Mouse (Mus musculus) erythroblast, embryonic 14.5 days (primary cell): Measurements from ENCODE around the gene Mast2. TPM values are rescaled to one million over a fixed set of nuclear protein-coding genes. Genes with fewer than 3 reads are reported as not detected.

Experiments
- H3K27me3 ChIP-seq: 2 replicates; pipeline ENCODE4 v1.6.1; 2012; ENCODE audit warnings: inconsistent platforms; ENCODE audit not compliant: control insufficient read depth
- H3K36me3 ChIP-seq: 2 replicates; pipeline ENCODE4 v1.6.1; 2012; ENCODE audit warnings: mild to moderate bottlenecking, inconsistent platforms; ENCODE audit not compliant: control insufficient read depth
- H3K4me1 ChIP-seq: 2 replicates; pipeline ENCODE4 v1.6.1; 2012; ENCODE audit warnings: inconsistent platforms; ENCODE audit not compliant: control insufficient read depth
- H3K4me3 ChIP-seq: replicated peaks from 2 replicates; pipeline ENCODE3; 2012; ENCODE audit warnings: moderate library complexity, mild to moderate bottlenecking, inconsistent platforms
- H3K9me3 ChIP-seq: 2 replicates; pipeline ENCODE4 v1.6.1; 2012; ENCODE audit warnings: low read length, inconsistent platforms, mixed read lengths; ENCODE audit not compliant: control insufficient read depth
- GATA1 ChIP-seq: IDR thresholded peaks from 2 replicates; pipeline ENCODE4 v1.6.1; 2012; ENCODE audit warnings: low read length, inconsistent platforms, mixed read lengths
- TAL1 ChIP-seq: IDR thresholded peaks from 3 replicates; pipeline ENCODE4 v1.6.1; 2012; ENCODE audit warnings: low read length, inconsistent platforms, mixed read lengths
- polyA plus RNA-seq: library from polyadenylated mRNA; stranded (reverse); fragments of >175 nt; gene quantifications from 2 replicates; pipeline ENCODE4 v1.2.3, GENCODE M21; 2012

The Mast2 gene
- polyA plus RNA-seq, 1 experiment, result 12.0 TPM

DNA sequence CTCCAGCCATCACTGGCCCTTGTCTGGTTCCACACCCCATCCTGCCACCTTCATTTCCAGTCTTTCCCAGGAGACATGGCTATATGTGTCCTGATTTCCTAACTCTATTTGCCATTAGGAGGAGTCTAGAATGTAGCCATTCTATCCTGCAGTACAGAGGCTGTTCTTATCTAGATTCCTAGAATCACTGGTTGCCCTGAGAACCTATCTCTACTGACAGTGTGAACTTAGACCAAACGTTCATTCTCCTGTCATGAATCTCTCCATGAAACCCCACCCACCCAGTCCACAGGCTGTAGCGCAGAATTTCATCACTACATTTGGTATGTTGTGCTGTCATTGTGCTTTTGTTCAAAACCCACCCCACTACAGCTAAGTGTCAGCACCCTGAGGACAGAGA is 17.3 kb upstream of the Mast2 start:
- TF ChIP-seq GATA1, result no peak
- no peak for TF ChIP-seq TAL1

DNA sequence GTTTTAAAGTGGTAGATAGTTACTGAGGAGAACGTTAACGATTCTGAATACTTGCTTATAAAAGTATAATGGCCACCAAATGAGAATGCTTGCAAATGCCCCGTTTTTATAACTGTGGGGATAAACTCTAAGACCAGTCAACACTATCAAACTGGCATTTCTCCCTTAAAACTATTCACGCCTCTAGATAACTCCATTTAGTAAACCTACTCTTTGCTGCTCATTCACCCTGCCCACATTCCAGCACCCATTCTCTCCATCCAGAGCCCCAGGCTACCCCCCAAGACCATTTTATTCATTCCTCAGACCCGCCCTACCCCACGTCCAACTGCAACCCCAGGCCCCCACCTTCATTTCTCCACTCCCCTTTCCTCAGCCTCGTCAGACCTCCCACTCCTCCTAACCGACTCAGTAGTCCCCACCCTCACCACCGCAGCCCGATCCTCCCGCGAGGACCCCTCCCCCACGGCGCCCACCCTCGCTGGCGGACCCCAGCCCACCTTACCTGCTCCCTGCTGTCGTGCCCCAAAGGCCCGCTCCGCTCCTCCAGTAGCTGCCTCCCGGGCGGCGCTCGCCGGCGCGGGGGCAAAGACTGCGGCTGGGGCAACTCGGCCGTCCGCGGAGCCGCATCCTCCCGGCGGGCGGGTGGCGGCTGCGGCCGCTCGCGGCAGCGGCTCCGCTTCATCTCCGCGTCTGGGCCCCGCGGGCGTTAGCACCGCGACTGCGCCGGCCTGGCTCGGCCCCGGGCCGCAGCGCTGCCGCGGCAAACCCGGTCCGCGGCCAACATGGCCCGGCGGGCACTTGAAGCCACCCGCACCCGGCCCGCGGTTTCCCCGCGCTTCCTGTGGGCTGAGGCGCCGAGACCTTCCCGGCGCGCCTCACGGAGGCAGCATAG is 505 bp downstream of the Mast2 start:
- Histone ChIP-seq H3K9me3 (no peaks in the 10 kb centered on the region), H3K4me3 (peak overlapping the region; percentile 94), H3K4me1 (peaks cover 37% of the 10 kb centered on the region), H3K27me3 (no peaks in the 10 kb centered on the region), H3K36me3 (no peaks in the 10 kb centered on the region)
- no peak for TF ChIP-seq TAL1
- TF ChIP-seq GATA1, result no peak

More for the DNA sequence above, 17.3 kb upstream of the Mast2 start:
- Histone ChIP-seq H3K9me3 (no peaks in the 10 kb centered on the region), H3K36me3 (no peaks in the 10 kb centered on the region), H3K4me3 (no peak overlapping the region), H3K27me3 (no peaks in the 10 kb centered on the region), H3K4me1 (peaks cover 15% of the 10 kb centered on the region)

DNA sequence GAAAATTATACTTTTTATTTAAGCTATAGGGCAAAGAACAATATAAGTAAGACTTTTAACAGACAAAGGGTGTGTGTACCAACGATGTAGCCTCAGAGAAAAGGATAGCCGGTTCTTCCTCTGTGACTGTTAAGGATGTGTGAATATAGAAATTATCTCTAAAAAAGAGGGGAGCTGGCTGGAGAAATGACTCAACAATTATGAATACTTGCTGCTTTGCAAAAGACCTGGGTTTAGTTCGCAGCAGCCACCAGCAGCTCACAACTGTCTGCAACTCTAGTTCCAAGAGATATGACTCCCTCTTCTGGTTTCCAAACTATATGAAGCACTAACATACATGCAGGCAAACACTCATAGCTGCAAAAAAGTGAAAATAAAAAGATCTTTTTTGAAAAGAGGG is 2.0 kb downstream of the Mast2 start:
- Histone ChIP-seq H3K27me3 (no peaks in the 10 kb centered on the region), H3K4me3 (peak overlapping the region; percentile 94)

DNA sequence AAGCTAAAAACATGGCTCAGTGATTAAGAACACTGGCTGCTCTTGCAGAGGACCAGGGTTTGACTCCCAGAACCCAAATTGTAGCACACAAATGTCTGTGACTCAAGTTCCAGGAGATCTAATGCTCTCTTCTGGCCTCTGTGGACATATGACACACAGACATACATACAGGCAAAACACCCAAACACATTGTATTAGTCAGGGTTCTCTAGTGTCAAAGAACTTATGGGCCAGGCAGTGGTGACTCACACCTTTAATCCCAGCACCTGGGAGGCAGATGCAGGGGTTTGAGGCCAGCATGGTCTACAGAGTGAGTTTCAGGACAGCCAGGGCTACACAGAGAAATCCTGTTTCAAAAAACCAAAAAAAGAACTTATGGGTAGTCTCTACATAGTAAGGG is 12.4 kb downstream of the Mast2 start:
- Histone ChIP-seq H3K27me3 (no peaks in the 10 kb centered on the region), H3K9me3 (no peaks in the 10 kb centered on the region), H3K4me3 (no peak overlapping the region), H3K4me1 (peaks cover 7% of the 10 kb centered on the region), H3K36me3 (peaks cover 9% of the 10 kb centered on the region)
- TF ChIP-seq GATA1, result no peak
- TF ChIP-seq TAL1, result no peak

More for the DNA sequence above, 2.0 kb downstream of the Mast2 start:
- peaks cover 37% of the 10 kb centered on the region for H3K4me1 ChIP-seq
- TF ChIP-seq GATA1 (no peak), TAL1 (no peak)
- no peaks in the 10 kb centered on the region for H3K36me3 ChIP-seq
- H3K9me3 ChIP-seq, result no peaks in the 10 kb centered on the region

DNA sequence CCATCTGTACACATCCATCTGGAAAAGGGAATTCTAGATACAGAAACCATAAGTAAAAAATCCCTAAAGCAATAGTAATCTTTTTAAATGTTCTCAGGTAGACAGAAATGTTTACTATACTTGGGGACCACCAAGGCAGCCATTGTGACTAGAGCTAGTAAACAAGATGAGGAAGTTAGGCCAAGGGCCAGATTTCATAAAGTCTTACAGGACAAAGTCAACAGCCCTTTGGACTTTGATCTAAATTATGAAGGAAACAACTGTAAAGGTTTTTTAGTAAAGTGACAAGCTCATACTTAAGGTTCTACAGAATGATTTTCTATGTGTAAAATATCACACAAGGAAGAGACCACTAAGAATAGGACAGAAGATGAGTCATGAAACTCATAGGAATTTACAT is 14.0 kb downstream of the Mast2 start:
- H3K36me3 ChIP-seq, result peaks cover 9% of the 10 kb centered on the region
- no peak for TF ChIP-seq GATA1
- no peak for TF ChIP-seq TAL1
- H3K4me3 ChIP-seq, result no peak overlapping the region
- peaks cover 7% of the 10 kb centered on the region for H3K4me1 ChIP-seq
- H3K9me3 ChIP-seq, result no peaks in the 10 kb centered on the region
- no peaks in the 10 kb centered on the region for H3K27me3 ChIP-seq

DNA sequence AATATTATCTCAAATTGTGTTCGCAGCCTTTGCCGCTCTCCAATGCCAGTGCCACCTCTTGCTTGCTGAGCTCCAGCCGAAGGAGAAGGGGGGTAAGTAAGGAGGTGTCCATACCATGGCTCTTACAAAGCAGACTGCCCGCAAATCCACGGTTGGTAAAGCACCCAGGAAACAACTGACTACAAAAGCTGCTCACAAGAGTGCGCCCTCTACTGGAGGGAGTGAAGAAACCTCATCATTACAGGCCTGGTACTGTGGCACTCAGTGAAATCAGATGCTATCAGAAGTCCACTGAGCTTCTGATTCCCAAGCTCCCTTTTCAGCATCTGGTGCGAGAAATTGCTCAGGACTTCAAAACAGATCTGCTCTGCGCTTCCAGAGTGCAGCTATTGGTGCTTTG is 15.3 kb downstream of the Mast2 start:
- TF ChIP-seq GATA1, result no peak
- no peak for TF ChIP-seq TAL1
- peaks cover 12% of the 10 kb centered on the region for H3K4me1 ChIP-seq
- H3K27me3 ChIP-seq, result no peaks in the 10 kb centered on the region
- H3K9me3 ChIP-seq, result no peaks in the 10 kb centered on the region
- H3K36me3 ChIP-seq, result peaks cover 7% of the 10 kb centered on the region
- H3K4me3 ChIP-seq, result no peak overlapping the region

DNA sequence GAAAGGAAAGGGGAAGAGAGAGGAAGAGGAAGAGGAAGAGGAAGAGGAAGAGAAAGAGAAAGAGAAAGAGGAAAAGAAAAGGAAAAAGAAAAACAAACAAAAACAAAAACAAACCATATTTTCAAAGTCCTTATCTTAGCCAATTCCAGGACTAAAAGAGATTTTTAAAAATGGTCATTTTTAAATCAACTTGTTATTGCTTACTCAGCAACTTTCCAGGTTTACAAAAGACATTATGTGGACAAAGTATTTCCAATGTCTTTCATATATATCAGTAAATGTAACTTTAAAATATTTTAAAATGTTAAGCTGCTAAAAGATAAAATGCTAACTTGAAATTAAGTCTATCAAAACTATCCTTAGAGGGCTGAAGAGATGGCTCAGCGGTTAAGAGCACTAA is 24.6 kb downstream of the Mast2 start:
- peaks cover 2% of the 10 kb centered on the region; the same call in 1 of the 2 replicates for H3K36me3 ChIP-seq
- H3K4me3 ChIP-seq, result no peak overlapping the region
- TF ChIP-seq TAL1, result no peak
- TF ChIP-seq GATA1, result no peak
- peaks cover 8% of the 10 kb centered on the region for H3K4me1 ChIP-seq
- H3K9me3 ChIP-seq, result no peaks in the 10 kb centered on the region
- H3K27me3 ChIP-seq, result no peaks in the 10 kb centered on the region

DNA sequence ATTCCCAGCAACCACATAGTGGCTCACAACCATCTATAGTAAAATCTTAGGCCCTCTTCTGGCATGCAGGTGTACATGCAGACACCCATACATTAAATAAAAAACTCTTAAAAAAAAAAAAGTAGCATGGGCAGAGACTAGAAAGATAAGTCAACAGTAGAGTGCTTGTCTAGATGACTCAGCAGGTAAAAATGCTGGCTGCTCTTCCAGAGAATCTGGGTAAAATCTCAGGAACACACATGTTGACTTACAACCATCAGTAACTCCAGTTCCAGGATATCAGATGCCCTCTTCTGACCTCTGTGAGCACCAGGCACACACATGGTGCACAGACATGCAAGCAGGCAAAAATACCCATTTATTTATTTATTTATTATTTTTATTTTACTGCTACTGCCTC is 25.4 kb downstream of the Mast2 start:
- Histone ChIP-seq H3K36me3 (peaks cover 3% of the 10 kb centered on the region), H3K9me3 (no peaks in the 10 kb centered on the region), H3K27me3 (no peaks in the 10 kb centered on the region), H3K4me3 (no peak overlapping the region), H3K4me1 (peaks cover 3% of the 10 kb centered on the region; the same call in 1 of the 2 replicates)
- TF ChIP-seq GATA1 (no peak), TAL1 (no peak)

DNA sequence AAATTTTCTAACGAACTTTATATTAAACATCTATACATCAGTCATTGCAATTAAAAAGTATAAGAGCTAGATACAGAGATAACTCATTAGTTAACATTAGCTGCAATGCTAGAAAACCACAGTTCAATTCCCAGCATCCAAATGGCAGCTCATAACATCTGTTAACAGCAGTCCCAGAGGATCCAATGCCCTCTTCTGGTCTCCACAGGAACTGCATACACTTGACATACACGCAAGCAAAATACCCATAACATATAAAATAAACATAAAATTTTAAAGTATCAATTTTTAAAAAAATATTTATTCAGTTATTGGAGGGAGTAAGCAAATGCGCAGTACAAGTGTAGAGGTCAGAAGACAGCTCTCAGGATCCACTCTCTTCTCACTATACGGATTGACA is 28.4 kb downstream of the Mast2 start:
- H3K36me3 ChIP-seq, result peaks cover 7% of the 10 kb centered on the region
- H3K4me3 ChIP-seq, result no peak overlapping the region
- H3K9me3 ChIP-seq, result no peaks in the 10 kb centered on the region
- H3K27me3 ChIP-seq, result no peaks in the 10 kb centered on the region
- no peaks in the 10 kb centered on the region for H3K4me1 ChIP-seq
- no peak for TF ChIP-seq GATA1
- TF ChIP-seq TAL1, result no peak
